Mouse (Mus musculus): ENCODE data around the gene Ly6f.

Ly6f gene

DNA sequence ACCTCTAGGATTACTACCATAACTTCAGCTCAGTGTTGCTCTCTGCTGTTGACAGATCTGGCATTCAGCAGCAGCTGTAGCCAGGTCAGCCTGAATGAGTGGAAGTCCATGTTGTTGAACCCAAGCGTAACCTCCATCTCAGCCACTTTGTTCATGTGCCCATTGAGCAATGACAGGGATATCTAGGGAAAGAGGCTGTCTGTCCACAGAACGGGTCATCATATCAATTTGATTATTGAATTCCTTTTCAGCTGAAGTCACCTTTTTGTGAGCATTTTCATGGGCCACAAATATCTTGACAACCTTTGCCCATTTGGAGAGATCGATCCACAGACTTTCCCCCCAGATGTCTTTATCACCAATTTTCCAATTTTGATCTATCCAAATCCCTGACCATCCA is 51.9 kb downstream of the Ly6f start:
- no peak for DNase-seq
